Mouse (Mus musculus) ovary, adult 18-20 months (tissue): Measurements from ENCODE around the gene Fntb.

Experiments used
- DNase-seq: peaks from one replicate; pipeline ENCODE4 v3.0.0; 2022; ENCODE audit warnings: low spot score, mixed read lengths

Fntb gene

DNA sequence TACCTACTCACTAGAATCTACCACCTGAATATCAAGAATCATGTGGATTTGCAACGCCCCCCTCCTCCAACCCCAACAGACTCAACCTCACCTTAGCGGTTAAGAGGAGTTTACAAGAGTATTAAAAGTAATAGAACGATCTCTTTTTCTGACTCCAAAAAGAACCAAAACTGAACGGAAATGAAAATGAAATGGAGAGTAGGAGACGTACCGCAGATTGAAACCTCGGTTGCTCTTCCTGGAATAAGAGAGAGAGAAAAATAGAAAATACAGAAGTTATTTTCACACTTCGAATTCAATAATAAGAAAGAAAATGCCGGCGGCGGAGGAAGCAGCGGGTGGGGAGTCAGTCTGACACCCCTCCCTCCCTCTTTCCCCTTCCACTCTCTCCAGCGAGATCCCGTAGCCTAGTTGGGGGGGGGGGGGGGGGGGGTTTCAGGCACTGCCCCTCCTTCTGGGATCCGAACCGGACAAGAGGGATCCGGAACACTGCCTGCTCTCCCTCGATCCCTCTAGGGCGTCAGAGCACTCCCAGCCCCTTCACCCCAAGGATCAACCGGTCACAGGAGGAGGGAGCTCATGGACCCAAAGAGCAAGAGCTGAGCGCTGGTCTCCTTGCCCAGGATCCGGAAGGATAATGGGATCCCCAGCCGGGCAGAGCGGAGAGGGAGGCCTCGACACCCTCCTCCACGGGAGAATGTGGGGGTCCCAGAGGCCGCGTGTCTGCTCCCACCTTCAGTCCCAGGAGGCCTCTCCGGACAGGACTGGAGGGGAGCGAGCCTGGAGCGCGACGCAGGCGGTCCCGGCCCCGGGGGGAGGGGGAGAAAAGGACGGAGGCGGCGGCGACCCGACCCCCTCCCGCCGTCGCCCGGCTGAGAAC is 195.9 kb downstream of the Fntb start:
- no peak for DNase-seq

GRCm38 (mm10) chr12:76961932-76962891 is 196.8 kb downstream of the Fntb start, which contains the start of gene Max:
Gene Max (minus strand): TSS chr12:76962201.
- peak; percentile 99 for DNase-seq

GRCm38 (mm10) chr12:76965089-76965488 is 199.7 kb downstream of the Fntb start:
- no peak for DNase-seq

GRCm38 (mm10) chr12:76965876-76966275 is 200.5 kb downstream of the Fntb start:
- DNase-seq: no peak
